Mouse (Mus musculus) ES-E14 (cell line): ENCODE measurements at regions not wholly inside any gene's neighbourhood (a gene's known extent, or its start where the extent isn't known, plus 50 kb on each side); places are given as distances from the start of the nearest gene placed in this dataset.

Source experiments
- DNase-seq: peaks from one replicate; pipeline ENCODE4 v3.0.0-alpha.2; 2013; ENCODE audit warnings: low read depth, low spot score
- H3K27ac ChIP-seq: 2 replicates; pipeline ENCODE4 v1.5.1; 2012; ENCODE audit warnings: low read depth, mild to moderate bottlenecking, low read length, moderate library complexity, mixed read lengths; ENCODE audit not compliant: poor library complexity, insufficient read depth, severe bottlenecking
- H3K36me3 ChIP-seq: 2 replicates; pipeline ENCODE4 v1.6.1; 2012; ENCODE audit warnings: mild to moderate bottlenecking, low read length, moderate library complexity, mixed read lengths; ENCODE audit not compliant: control insufficient read depth, poor library complexity, insufficient read depth, severe bottlenecking
- H3K4me1 ChIP-seq, 2 experiments: fragments of 150-350 bp in 1 of 2; sonication (generic) in 1 of 2; 2 replicates each; pipeline ENCODE4 v1.6.1; 2012; ENCODE audit warnings: low read length in 2 of 2, mild to moderate bottlenecking in 1 of 2, mixed read lengths in 1 of 2; ENCODE audit not compliant: control insufficient read depth in 2 of 2, insufficient read depth in 2 of 2, poor library complexity in 1 of 2
- H3K4me3 ChIP-seq, 2 experiments: fragments of 150-350 bp in 1 of 2; sonication (generic) in 1 of 2; 2 replicates each; pipeline ENCODE4 v1.5.1; 2012; ENCODE audit warnings: low read length in 2 of 2, low read depth in 1 of 2, mild to moderate bottlenecking in 1 of 2, mixed read lengths in 1 of 2; ENCODE audit not compliant: insufficient read depth in 1 of 2, poor library complexity in 1 of 2, severe bottlenecking in 1 of 2
- H3K9ac ChIP-seq: 2 replicates; pipeline ENCODE4 v1.6.1; 2012; ENCODE audit warnings: low read depth, mild to moderate bottlenecking, low read length, mixed read lengths; ENCODE audit not compliant: poor library complexity, insufficient read depth, severe bottlenecking
- H3K9me3 ChIP-seq: fragments of 150-350 bp; sonication (generic); 2 replicates; pipeline ENCODE4 v1.6.1; 2012; ENCODE audit warnings: low read depth, mild to moderate bottlenecking, low read length; ENCODE audit not compliant: control insufficient read depth, insufficient read depth
- CHD2 ChIP-seq: IDR thresholded peaks from 2 replicates; pipeline ENCODE4 v1.6.1; 2014; ENCODE audit warnings: mild to moderate bottlenecking, low read depth, low read length, inconsistent platforms
- HCFC1 ChIP-seq: IDR thresholded peaks from 2 replicates; pipeline ENCODE4 v1.6.1; 2012; ENCODE audit warnings: low read length, inconsistent platforms, borderline replicate concordance; ENCODE audit not compliant: insufficient read depth
- MAFK ChIP-seq: IDR thresholded peaks from 2 replicates; pipeline ENCODE4 v1.6.1; 2014; ENCODE audit warnings: mild to moderate bottlenecking, low read depth, low read length, inconsistent platforms; ENCODE audit not compliant: insufficient read depth
- ZC3H11A ChIP-seq: IDR thresholded peaks from 2 replicates; pipeline ENCODE4 v1.6.1; 2012; ENCODE audit warnings: low read depth, mild to moderate bottlenecking, inconsistent platforms, low read length, borderline replicate concordance
- ZNF384 ChIP-seq: IDR thresholded peaks from 2 replicates; pipeline ENCODE4 v1.6.1; 2012; ENCODE audit warnings: low read depth, low read length, inconsistent platforms
- in situ Hi-C, 2 experiments: fragments of 600-800 bp; cut with MboI; formaldehyde crosslinking; loops; one replicate each; pipeline ENCODE4 v1.15.1; 2025; ENCODE audit warnings: low sequenced_read_pairs in 2 of 2, inconsistent platforms in 1 of 2; ENCODE audit not compliant: unreplicated experiment in 2 of 2

DNA sequence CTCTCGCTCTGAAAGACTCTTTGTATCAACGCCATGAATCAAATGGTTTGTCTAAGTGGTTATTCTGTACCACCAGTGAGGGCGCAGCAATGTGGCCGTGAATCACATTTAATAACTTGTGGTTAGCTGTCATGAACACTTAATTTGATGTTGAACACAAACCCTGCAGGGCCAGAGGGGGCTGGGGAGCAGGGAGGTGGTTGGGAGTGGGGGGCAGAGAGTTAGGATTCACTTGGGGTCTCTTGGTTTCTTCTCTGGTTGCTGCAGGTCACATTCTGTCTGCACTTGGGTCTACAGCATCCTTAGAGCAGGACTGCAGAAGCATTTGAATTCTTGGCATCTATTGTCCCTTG, 117.8 kb upstream of the Satb2 start:
- TF ChIP-seq CHD2 (no peak), MAFK (no peak)
- Histone ChIP-seq H3K27ac (no peak overlapping the region), H3K9me3 (no peaks in the 10 kb centered on the region), H3K4me3 (no peak overlapping the region), H3K36me3 (no peaks in the 10 kb centered on the region), H3K4me1 (no peaks in the 10 kb centered on the region), H3K9ac (no peak overlapping the region)
- in situ Hi-C loops, result no loop called here
- no peak for DNase-seq

- Histone ChIP-seq H3K9me3 (no peaks in the 10 kb centered on the region), H3K27ac (no peak overlapping the region), H3K36me3 (no peaks in the 10 kb centered on the region), H3K9ac (no peak overlapping the region), H3K4me1 (no peaks in the 10 kb centered on the region), H3K4me3 (no peak overlapping the region)
- in situ Hi-C loops, result no loop called here
- TF ChIP-seq HCFC1 (no peak), ZNF384 (no peak), ZC3H11A (no peak), MAFK (no peak), CHD2 (no peak)
- no peak for DNase-seq
These were observed 118.3 kb upstream of the Satb2 start for GRCm38 (mm10) chr1:57096740-57097139.

DNA sequence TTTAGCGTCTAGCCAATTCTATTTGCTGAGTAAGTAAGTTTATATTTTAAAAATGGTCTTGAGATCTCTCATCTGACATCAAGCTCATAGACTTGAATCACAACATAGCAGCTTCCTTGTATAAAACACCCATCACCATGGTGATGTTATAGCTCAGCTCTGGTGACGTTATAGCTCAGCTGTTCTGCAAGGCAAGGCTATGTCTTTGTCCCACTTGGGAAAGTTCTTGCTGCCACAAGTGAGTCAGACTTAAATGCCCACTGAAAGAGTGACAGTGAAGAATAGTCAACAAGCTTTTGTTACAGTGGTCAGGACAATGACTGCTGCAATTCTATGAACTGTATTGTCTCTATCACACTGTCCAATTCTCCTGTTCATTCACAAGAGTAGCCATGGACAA, 122.2 kb upstream of the Satb2 start:
- H3K9me3 ChIP-seq, result no peaks in the 10 kb centered on the region
- in situ Hi-C loops, result no loop called here
- H3K27ac ChIP-seq, result no peak overlapping the region
- TF ChIP-seq CHD2 (no peak), ZC3H11A (no peak), MAFK (no peak), ZNF384 (no peak), HCFC1 (no peak)
- H3K4me3 ChIP-seq, result no peak overlapping the region
- no peak overlapping the region for H3K9ac ChIP-seq
- H3K4me1 ChIP-seq, result no peaks in the 10 kb centered on the region
- no peak for DNase-seq
- H3K36me3 ChIP-seq, result no peaks in the 10 kb centered on the region

DNA sequence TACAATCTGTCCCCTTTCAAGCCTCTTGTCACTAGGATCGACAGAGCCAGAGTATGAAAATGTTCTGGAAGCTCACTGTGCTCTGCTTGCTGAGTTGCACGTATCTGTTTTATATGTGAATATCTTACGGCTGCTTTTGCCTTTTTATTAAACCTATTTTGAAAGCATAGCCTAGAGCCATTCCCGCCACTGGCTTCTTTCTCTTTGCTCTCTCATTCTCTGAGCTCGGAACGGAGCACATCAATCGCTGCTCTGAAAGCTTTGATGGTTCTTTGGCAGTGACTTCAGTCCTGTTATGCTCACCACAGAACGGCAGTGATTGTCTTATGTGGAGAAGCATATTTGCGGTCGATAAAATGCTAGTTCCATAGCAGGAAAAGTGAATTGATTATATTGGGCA, 128.9 kb upstream of the Satb2 start:
- H3K36me3 ChIP-seq, result no peaks in the 10 kb centered on the region
- DNase-seq, result no peak
- no peak overlapping the region for H3K27ac ChIP-seq
- H3K9ac ChIP-seq, result no peak overlapping the region
- no peak for TF ChIP-seq MAFK
- TF ChIP-seq ZC3H11A, result no peak
- TF ChIP-seq CHD2, result no peak
- TF ChIP-seq HCFC1, result no peak
- TF ChIP-seq ZNF384, result no peak
- no peak overlapping the region for H3K4me3 ChIP-seq
- in situ Hi-C loops, result no loop called here
- no peaks in the 10 kb centered on the region for H3K9me3 ChIP-seq
- no peaks in the 10 kb centered on the region for H3K4me1 ChIP-seq

GRCm38 (mm10) chr1:57120678-57121077, 142.2 kb upstream of the Satb2 start:
- Histone ChIP-seq H3K4me3 (no peak overlapping the region), H3K9ac (no peak overlapping the region), H3K27ac (no peak overlapping the region), H3K36me3 (no peaks in the 10 kb centered on the region), H3K4me1 (no peaks in the 10 kb centered on the region), H3K9me3 (no peaks in the 10 kb centered on the region)
- in situ Hi-C loops, result no loop called here
- TF ChIP-seq HCFC1, result no peak
- no peak for TF ChIP-seq MAFK
- no peak for TF ChIP-seq ZC3H11A
- DNase-seq, result no peak
